Mouse (Mus musculus) embryonic facial prominence, embryonic 11.5 days (tissue): ENCODE results near the gene 1700102P08Rik. TPM values are rescaled to one million over a fixed set of nuclear protein-coding genes. Genes with fewer than 3 reads are reported as not detected.

ENCODE experiments used
- ATAC-seq: fragments of 200-750 bp; cut with Nextera tagmentation; replicated peaks from 2 replicates; pipeline ENCODE4 v1.8.0; 2017; ENCODE audit warnings: low read depth; ENCODE audit not compliant: insufficient number of reproducible peaks, low FRiP score, low TSS enrichment
- DNase-seq: peaks from one replicate; pipeline ENCODE4 v3.0.0-alpha.2; 2015; ENCODE audit warnings: low spot score
- H3K27ac ChIP-seq: fragments of 300-500 bp; sonication (generic); replicated peaks from 2 replicates; pipeline ENCODE4 v1.5.1; 2014; ENCODE audit warnings: mild to moderate bottlenecking, low read depth, low read length, control low read depth
- H3K27me3 ChIP-seq: fragments of 300-500 bp; sonication (generic); 2 replicates; pipeline ENCODE4 v1.6.1; 2014; ENCODE audit warnings: mild to moderate bottlenecking, low read length, moderate library complexity, mixed read lengths; ENCODE audit not compliant: control insufficient read depth, insufficient read depth
- H3K36me3 ChIP-seq: fragments of 300-500 bp; sonication (generic); replicated peaks from 2 replicates; pipeline ENCODE4 v1.6.1; 2014; ENCODE audit warnings: low read depth, mild to moderate bottlenecking, low read length, moderate library complexity, mixed read lengths; ENCODE audit not compliant: control insufficient read depth, insufficient read depth
- H3K4me1 ChIP-seq: fragments of 300-500 bp; sonication (generic); 2 replicates; pipeline ENCODE4 v1.6.1; 2014; ENCODE audit warnings: low read length, mixed read lengths; ENCODE audit not compliant: control insufficient read depth, insufficient read depth
- H3K4me2 ChIP-seq: fragments of 300-500 bp; sonication (generic); 2 replicates; pipeline ENCODE4 v1.6.1; 2014; ENCODE audit warnings: low read depth, mild to moderate bottlenecking, control low read depth, low read length, moderate library complexity
- H3K4me3 ChIP-seq: fragments of 300-500 bp; sonication (generic); 2 replicates; pipeline ENCODE4 v1.5.1; 2014; ENCODE audit warnings: low read depth, low read length, control low read depth
- H3K9ac ChIP-seq: fragments of 300-500 bp; sonication (generic); replicated peaks from 2 replicates; pipeline ENCODE4 v1.6.1; 2014; ENCODE audit warnings: mild to moderate bottlenecking, control low read depth, low read length
- H3K9me3 ChIP-seq: fragments of 300-500 bp; sonication (generic); replicated peaks from 2 replicates; pipeline ENCODE4 v1.6.1; 2016; ENCODE audit warnings: mild to moderate bottlenecking, low read length, inconsistent platforms, mixed read lengths; ENCODE audit not compliant: control insufficient read depth
- WGBS: fragments of 180-500 bp; shearing (Covaris S2); extraction: QIAGEN DNeasy Blood & Tissue Kit; methylation state at CpG from one replicate; pipeline ENCODE4 v1.1.7; 2014; 5-methylcytosine and 5-hydroxymethylcytosine counted together
- polyA plus RNA-seq: library from polyadenylated mRNA; unstranded; fragments of >200 nt; fragmentation: Nextera tagmentation; extraction: Ambion mirVana; gene quantifications from 2 replicates; pipeline ENCODE4 v1.2.1, GENCODE M21; 2014

Gene 1700102P08Rik
- polyA plus RNA-seq, 1 experiment from 2014 or later = 0.76 TPM

DNA sequence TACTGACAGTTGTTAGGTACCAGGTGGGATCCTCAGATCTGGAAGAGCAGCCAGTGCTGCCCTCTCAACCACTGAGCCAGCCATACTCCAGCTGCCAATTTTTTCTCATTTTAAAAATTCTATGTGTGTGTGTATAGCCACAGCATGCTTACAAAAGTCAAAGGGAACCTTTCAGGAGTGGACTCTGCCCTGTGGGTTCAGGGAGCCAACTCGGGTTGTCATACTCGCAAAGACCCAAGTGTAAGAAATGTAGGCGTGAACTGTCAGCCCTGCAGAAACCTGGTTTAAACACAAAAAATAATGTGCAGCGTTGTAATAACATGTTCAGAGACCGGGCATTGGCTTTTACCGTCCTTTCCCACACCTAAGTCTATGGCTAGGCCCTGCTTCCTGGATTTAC, 1.6 kb downstream of the 1700102P08Rik start:
- Histone ChIP-seq H3K36me3 (no peaks in the 10 kb centered on the region; the same call in none of the 2 replicates), H3K27ac (no peak overlapping the region), H3K4me1 (no peaks in the 10 kb centered on the region), H3K4me2 (no peak overlapping the region), H3K4me3 (no peak overlapping the region), H3K27me3 (no peaks in the 10 kb centered on the region), H3K9me3 (no peaks in the 10 kb centered on the region), H3K9ac (no peak overlapping the region)
- DNase-seq = no peak
- WGBS = 91% methylated on average over 6 of the region's 6 CpGs
- ATAC-seq = no peak

DNA sequence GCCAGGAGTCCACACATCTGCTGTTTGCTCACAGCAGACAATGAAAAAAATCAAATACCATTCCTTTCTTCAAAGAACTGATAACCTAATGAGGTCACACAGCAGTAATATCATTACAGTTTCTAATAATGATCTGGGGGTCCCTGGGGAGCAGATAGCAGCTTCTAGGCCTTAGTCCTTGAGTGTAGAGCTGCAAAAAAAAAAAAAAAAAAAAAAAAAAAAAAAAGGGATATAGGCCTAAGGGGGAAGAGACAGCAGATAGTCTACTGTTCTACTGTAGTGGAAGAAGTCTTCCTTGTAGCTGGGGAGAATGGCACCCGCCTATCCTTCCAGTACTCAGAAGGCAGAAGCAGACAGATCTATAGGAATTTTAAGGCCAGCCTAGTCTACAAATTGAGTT, 2.8 kb downstream of the 1700102P08Rik start:
- no peaks in the 10 kb centered on the region; the same call in 1 of the 2 replicates for H3K36me3 ChIP-seq
- H3K4me1 ChIP-seq = no peaks in the 10 kb centered on the region
- no peaks in the 10 kb centered on the region for H3K9me3 ChIP-seq
- no peak overlapping the region for H3K4me2 ChIP-seq
- no peak overlapping the region for H3K27ac ChIP-seq
- H3K27me3 ChIP-seq = no peaks in the 10 kb centered on the region
- DNase-seq (no peak), ATAC-seq (no peak)
- no peak overlapping the region for H3K9ac ChIP-seq
- 76% methylated on average over 1 of the region's 1 CpGs for WGBS
- no peak overlapping the region for H3K4me3 ChIP-seq

DNA sequence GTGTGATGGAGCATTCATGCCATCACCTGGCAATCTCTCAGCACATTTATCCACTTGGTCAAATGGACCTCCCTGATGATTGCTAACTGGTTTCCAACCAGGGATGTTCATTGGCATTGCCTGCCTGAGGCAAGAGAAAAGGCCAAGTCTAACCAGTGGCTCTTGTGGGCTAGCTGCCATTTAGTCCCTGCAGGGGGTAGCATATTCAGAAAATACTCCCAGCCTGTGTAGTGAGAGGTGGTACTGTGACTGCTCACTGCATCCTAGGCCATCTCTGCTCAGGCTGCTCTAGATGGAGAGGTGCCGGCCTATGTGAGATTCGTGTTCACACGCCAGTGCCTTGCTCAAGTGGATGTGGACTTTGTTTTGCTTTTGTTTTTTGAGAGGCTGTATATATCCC, 5.7 kb downstream of the 1700102P08Rik start:
- Histone ChIP-seq H3K27me3 (no peaks in the 10 kb centered on the region), H3K9ac (no peak overlapping the region), H3K4me2 (no peak overlapping the region), H3K9me3 (no peaks in the 10 kb centered on the region), H3K4me1 (no peaks in the 10 kb centered on the region), H3K36me3 (no peaks in the 10 kb centered on the region), H3K4me3 (no peak overlapping the region), H3K27ac (no peak overlapping the region)
- no peak for DNase-seq
- ATAC-seq = no peak
- 84% methylated on average over 3 of the region's 3 CpGs for WGBS

DNA sequence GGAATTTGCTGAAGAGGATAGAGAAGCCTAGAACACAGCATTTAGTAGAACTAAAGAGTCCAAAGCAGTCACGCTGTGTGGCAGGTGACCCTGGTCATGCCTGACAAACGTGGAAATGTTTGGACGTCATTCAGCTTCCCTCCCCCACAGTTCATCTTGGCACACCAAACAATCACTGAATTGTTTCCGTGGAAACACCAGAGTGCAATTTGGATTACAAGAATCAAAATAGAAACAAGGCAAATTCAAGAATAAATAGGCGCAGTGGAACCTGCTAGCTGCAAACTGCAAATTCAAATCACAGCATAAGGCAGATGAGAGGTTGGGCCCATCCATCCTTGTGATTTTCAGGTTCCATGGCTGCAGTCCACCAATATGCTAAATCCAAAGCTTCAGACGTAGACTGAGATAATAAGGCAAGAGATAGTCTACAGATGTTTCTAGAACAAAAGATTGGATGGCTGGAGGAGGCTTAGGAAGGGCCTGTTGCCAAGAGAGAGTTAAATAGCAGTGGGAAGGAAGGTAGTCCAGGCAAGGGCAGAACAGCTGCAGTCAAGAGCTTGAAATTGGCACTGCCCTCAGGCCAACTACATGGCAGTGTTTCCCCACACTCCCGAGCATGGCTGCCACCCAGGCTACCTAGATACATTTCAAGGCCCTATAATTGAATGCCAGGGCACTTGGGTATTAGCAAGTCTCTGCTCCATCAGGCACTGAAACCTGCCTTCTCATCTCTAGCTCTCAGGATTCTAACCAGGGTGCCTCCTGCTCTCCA, 8.8 kb downstream of the 1700102P08Rik start:
- H3K36me3 ChIP-seq = no peaks in the 10 kb centered on the region

DNA sequence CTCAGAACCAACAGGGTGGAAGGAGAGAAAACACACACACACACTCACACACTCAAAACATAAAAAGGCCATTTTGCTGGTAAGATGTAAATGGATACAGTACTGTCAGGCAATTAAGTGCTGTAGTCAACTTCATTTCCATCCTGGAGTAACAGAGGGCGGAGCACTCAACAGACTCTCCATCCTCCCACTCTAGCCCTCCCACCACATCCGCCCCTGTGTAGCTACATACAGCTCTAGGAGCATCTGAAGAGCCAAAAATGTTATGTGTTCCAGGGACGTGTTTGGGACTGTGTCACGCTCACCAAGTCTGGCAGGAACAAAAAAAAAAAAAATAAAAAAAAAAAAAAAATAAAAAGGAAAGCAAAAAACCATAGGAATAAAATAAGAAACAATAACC, 10.5 kb downstream of the 1700102P08Rik start:
- Histone ChIP-seq H3K36me3 (no peaks in the 10 kb centered on the region), H3K27ac (no peak overlapping the region), H3K9ac (no peak overlapping the region), H3K27me3 (no peaks in the 10 kb centered on the region), H3K9me3 (no peaks in the 10 kb centered on the region), H3K4me1 (no peaks in the 10 kb centered on the region), H3K4me2 (no peak overlapping the region), H3K4me3 (no peak overlapping the region)
- WGBS = 83% methylated on average over 4 of the region's 4 CpGs
- ATAC-seq (no peak), DNase-seq (no peak)

More for the DNA sequence above, 8.8 kb downstream of the 1700102P08Rik start:
- DNase-seq = no peak
- ATAC-seq = no peak
- H3K4me3 ChIP-seq = no peak overlapping the region
- H3K27me3 ChIP-seq = no peaks in the 10 kb centered on the region
- no peaks in the 10 kb centered on the region for H3K9me3 ChIP-seq
- no peak overlapping the region for H3K4me2 ChIP-seq
- no peak overlapping the region for H3K9ac ChIP-seq
- no peak overlapping the region for H3K27ac ChIP-seq
- H3K4me1 ChIP-seq = no peaks in the 10 kb centered on the region
- WGBS = 65% methylated on average over 7 of the region's 7 CpGs

DNA sequence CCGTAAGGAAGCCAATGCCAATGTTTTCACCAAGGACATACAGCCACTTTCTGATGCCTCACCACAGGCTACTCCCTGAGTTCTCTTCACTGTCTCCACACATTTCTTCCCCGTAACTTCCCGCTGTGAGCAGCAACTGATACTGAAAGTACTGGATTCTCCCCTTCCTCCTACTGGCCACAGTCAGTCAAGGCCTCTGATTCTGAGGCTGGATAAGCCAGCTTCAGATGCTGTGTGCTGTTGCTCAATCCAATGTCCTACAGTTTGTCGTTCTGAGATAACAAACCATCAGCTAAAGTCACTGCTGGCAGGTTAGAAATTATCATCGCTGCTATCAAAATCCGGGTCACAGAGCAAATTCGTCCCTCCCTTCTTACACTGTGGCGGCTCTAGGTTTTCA, 11.8 kb downstream of the 1700102P08Rik start:
- H3K4me3 ChIP-seq = no peak overlapping the region
- H3K9me3 ChIP-seq = no peaks in the 10 kb centered on the region
- H3K36me3 ChIP-seq = no peaks in the 10 kb centered on the region
- H3K4me1 ChIP-seq = no peaks in the 10 kb centered on the region
- DNase-seq = no peak
- ATAC-seq = no peak
- no peaks in the 10 kb centered on the region for H3K27me3 ChIP-seq
- 81% methylated on average over 8 of the region's 8 CpGs for WGBS
- no peak overlapping the region for H3K9ac ChIP-seq
- no peak overlapping the region for H3K27ac ChIP-seq
- H3K4me2 ChIP-seq = no peak overlapping the region

DNA sequence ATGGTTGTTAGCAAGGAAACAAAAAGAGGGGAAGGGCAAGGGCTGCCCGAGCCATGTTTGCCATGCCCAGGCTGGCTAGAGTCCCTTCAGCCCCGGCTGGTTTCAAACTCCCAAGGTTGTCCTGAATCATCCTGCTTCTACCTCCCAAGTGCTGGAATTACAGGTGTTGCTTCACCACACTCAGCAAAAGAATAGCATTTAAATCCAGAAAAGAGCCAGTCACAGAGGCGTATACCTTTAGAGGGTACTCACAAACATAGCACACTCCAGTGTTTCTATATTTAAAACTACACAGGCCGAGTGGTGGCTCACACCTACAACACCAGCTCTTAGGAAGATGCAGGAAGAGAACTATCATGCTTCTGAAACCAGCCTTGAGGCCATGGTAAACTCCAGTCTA, 16.9 kb downstream of the 1700102P08Rik start:
- H3K27ac ChIP-seq = no peak overlapping the region
- no peaks in the 10 kb centered on the region for H3K36me3 ChIP-seq
- no peak overlapping the region for H3K4me3 ChIP-seq
- H3K4me1 ChIP-seq = no peaks in the 10 kb centered on the region
- H3K4me2 ChIP-seq = no peak overlapping the region
- no peak for DNase-seq
- ATAC-seq = no peak
- 86% methylated on average over 4 of the region's 4 CpGs for WGBS
- H3K9ac ChIP-seq = no peak overlapping the region
- no peaks in the 10 kb centered on the region for H3K9me3 ChIP-seq
- no peaks in the 10 kb centered on the region for H3K27me3 ChIP-seq

DNA sequence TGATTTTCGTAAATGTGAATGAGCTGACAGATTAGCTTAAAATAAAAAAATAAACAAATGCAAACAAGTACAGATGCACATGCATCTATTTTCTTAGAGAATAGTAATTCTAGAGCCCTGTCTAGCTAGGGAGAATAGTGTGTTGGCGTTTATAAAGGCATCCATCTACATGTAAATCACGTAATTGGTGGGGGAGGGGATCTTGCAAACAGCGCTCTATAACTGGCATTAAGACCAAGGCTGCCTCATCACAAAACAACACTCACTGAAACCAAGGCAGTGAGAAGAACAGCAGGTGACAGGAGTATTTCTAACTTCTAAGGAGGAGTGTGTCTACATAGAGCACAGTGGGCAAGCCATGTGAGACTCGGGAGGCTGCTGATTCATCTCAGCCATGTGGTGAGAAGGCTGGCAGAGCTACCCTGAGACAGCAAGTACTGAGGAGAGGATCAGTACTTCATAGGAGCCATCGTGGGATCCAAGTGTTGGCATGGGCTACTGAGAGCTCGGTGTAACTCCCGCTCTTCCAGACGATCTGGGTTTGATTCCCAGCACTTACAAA, 18.9 kb downstream of the 1700102P08Rik start:
- Histone ChIP-seq H3K36me3 (no peaks in the 10 kb centered on the region), H3K4me2 (no peak overlapping the region), H3K4me3 (no peak overlapping the region), H3K27ac (no peak overlapping the region), H3K4me1 (no peaks in the 10 kb centered on the region), H3K9ac (no peak overlapping the region), H3K27me3 (no peaks in the 10 kb centered on the region), H3K9me3 (no peaks in the 10 kb centered on the region)
- no peak for DNase-seq
- ATAC-seq = no peak
- WGBS = 81% methylated on average over 9 of the region's 9 CpGs
